Mouse (Mus musculus) macrophage (primary cell): ENCODE measurements around the gene Dyrk1b. TPM values are rescaled to one million over a fixed set of nuclear protein-coding genes. Genes with fewer than 3 reads are reported as not detected.
"Not testable (repeated sequence)": the region's sequence is repeated elsewhere in the genome, so short reads cannot be mapped to it uniquely, and the experiment has no call there.

ENCODE experiments used
- H3K27ac ChIP-seq: fragments of 350-480 bp; formaldehyde crosslinking; 2 replicates; pipeline ENCODE4 v1.9.0; 2021
- H3K36me3 ChIP-seq: fragments of 350-480 bp; formaldehyde crosslinking; 2 replicates; pipeline ENCODE4 v1.9.0; 2021; ENCODE audit errors: inconsistent target
- H3K4me3 ChIP-seq: fragments of 350-480 bp; formaldehyde crosslinking; 2 replicates; pipeline ENCODE4 v1.9.0; 2021; ENCODE audit errors: inconsistent target
- H3K79me2 ChIP-seq: fragments of 350-480 bp; formaldehyde crosslinking; 2 replicates; pipeline ENCODE4 v1.9.0; 2021; ENCODE audit errors: inconsistent target
- WGBS: methylation state at CpG from one replicate; pipeline ENCODE4 v1.1.7; 2026; ENCODE audit warnings: inconsistent platforms; ENCODE audit not compliant: missing documents; 5-methylcytosine and 5-hydroxymethylcytosine counted together
- polyA plus RNA-seq: library from polyadenylated mRNA; stranded (reverse); fragments of 250-400 nt; gene quantifications from 3 replicates; pipeline ENCODE4 v1.2.4, GENCODE M21; 2018; ENCODE audit warnings: inconsistent platforms

Dyrk1b gene
- polyA plus RNA-seq, 1 experiment from 2014 or later, result 7.4 TPM

- peak overlapping the region; percentile 28 for H3K27ac ChIP-seq
- no peaks in the 10 kb centered on the region for H3K79me2 ChIP-seq
- WGBS, result 37% methylated on average over 19 of the region's 19 CpGs
- peak overlapping the region; percentile 19; the same call in 1 of the 2 replicates for H3K4me3 ChIP-seq
- no peaks in the 10 kb centered on the region for H3K36me3 ChIP-seq
These were observed 29.8 kb downstream of the Dyrk1b start for GRCm38 (mm10) chr7:28208988-28209508.

GRCm38 (mm10) chr7:28210731-28211130 lies 31.5 kb downstream of the Dyrk1b start:
- no peak overlapping the region for H3K27ac ChIP-seq
- WGBS, result 55% methylated on average over 5 of the region's 5 CpGs

GRCm38 (mm10) chr7:28214142-28214541 lies 34.9 kb downstream of the Dyrk1b start:
- WGBS, result 25% methylated on average over 10 of the region's 10 CpGs
- no peak overlapping the region for H3K4me3 ChIP-seq
- no peaks in the 10 kb centered on the region for H3K79me2 ChIP-seq
- no peak overlapping the region for H3K27ac ChIP-seq
- no peaks in the 10 kb centered on the region for H3K36me3 ChIP-seq

More at GRCm38 (mm10) chr7:28210731-28211130, 31.5 kb downstream of the Dyrk1b start:
- Histone ChIP-seq H3K4me3 (no peak overlapping the region), H3K79me2 (no peaks in the 10 kb centered on the region), H3K36me3 (no peaks in the 10 kb centered on the region)

- H3K4me3 ChIP-seq, H3K36me3 ChIP-seq, H3K27ac ChIP-seq, H3K79me2 ChIP-seq: not testable (repeated sequence)
- WGBS, result 75% methylated on average over 2 of the region's 2 CpGs
These were observed 36.7 kb downstream of the Dyrk1b start for GRCm38 (mm10) chr7:28215950-28216349.

GRCm38 (mm10) chr7:28217811-28218210 lies 38.5 kb downstream of the Dyrk1b start:
- WGBS, result 93% methylated on average over 3 of the region's 13 CpGs
- H3K4me3 ChIP-seq, H3K36me3 ChIP-seq, H3K79me2 ChIP-seq, H3K27ac ChIP-seq: not testable (repeated sequence)

GRCm38 (mm10) chr7:28218951-28219740 lies 39.9 kb downstream of the Dyrk1b start:
- 79% methylated on average over 20 of the region's 20 CpGs for WGBS
- H3K4me3 ChIP-seq, H3K79me2 ChIP-seq, H3K36me3 ChIP-seq, H3K27ac ChIP-seq: not testable (repeated sequence)

- not testable (repeated sequence) for H3K79me2 ChIP-seq, H3K36me3 ChIP-seq, H3K4me3 ChIP-seq, H3K27ac ChIP-seq
- 86% methylated on average over 4 of the region's 4 CpGs for WGBS
These were observed 47.6 kb downstream of the Dyrk1b start for GRCm38 (mm10) chr7:28226836-28227235.

GRCm38 (mm10) chr7:28227421-28227820 lies 48.2 kb downstream of the Dyrk1b start:
- not testable (repeated sequence) for H3K4me3 ChIP-seq, H3K36me3 ChIP-seq, H3K79me2 ChIP-seq, H3K27ac ChIP-seq
- 97% methylated on average over 3 of the region's 4 CpGs for WGBS

Other genes starting within 250 kb of the Dyrk1b start
- 6.2 to 8.0 TPM (median 7.8 TPM) in 3 replicates for gene Zfp780b, start 200.3 kb upstream of the Dyrk1b start, polyA plus RNA-seq
- 0.95 to 1.2 TPM (median 0.97 TPM) in 3 replicates for gene Zfp850, start 165.4 kb upstream of the Dyrk1b start, polyA plus RNA-seq
- gene Psmc4, start 129.4 kb upstream of the Dyrk1b start, polyA plus RNA-seq, result 88.3 to 136 TPM (median 104 TPM) in 3 replicates
- not detected in 3 replicates for gene Fcgbp, start 108.2 kb upstream of the Dyrk1b start, polyA plus RNA-seq
- not detected in 3 replicates for gene 9530053A07Rik, start 50.0 kb upstream of the Dyrk1b start, polyA plus RNA-seq
- 53.7 to 146 TPM (median 80.2 TPM) in 3 replicates for gene Fbl, start 9.8 kb upstream of the Dyrk1b start, polyA plus RNA-seq
- gene Eid2, start 88.4 kb downstream of the Dyrk1b start, polyA plus RNA-seq, result 2.4 to 4.6 TPM (median 3.7 TPM) in 3 replicates
- gene Eid2b, start 98.3 kb downstream of the Dyrk1b start, polyA plus RNA-seq, result 3.2 to 4.7 TPM (median 4.1 TPM) in 3 replicates
- gene Selenov, start 111.7 kb downstream of the Dyrk1b start, polyA plus RNA-seq, result not detected in 3 replicates
- gene Dll3, start 122.8 kb downstream of the Dyrk1b start, polyA plus RNA-seq, result not detected in 3 replicates
- 15.4 to 48.5 TPM (median 20.8 TPM) in 3 replicates for gene Timm50, start 132.6 kb downstream of the Dyrk1b start, polyA plus RNA-seq
- gene Supt5, start 159.3 kb downstream of the Dyrk1b start, polyA plus RNA-seq, result 73.4 to 112 TPM (median 77.6 TPM) in 3 replicates
- gene Rps16, start 171.2 kb downstream of the Dyrk1b start, polyA plus RNA-seq, result 335 to 822 TPM (median 800 TPM) in 3 replicates
- 3.6 to 7.0 TPM (median 5.4 TPM) in 3 replicates for gene Plekhg2, start 193.1 kb downstream of the Dyrk1b start, polyA plus RNA-seq
- 67.8 to 98.8 TPM (median 74.9 TPM) in 3 replicates for gene Zfp36, start 200.8 kb downstream of the Dyrk1b start, polyA plus RNA-seq
- gene Med29, start 213.2 kb downstream of the Dyrk1b start, polyA plus RNA-seq, result 13.6 to 20.0 TPM (median 16.3 TPM) in 3 replicates
- gene Paf1, start 213.5 kb downstream of the Dyrk1b start, polyA plus RNA-seq, result 72.5 to 257 TPM (median 75.2 TPM) in 3 replicates